Mouse (Mus musculus) Patski (cell line): Measurements from ENCODE around the gene Zfp385b. TPM values are rescaled to one million over a fixed set of nuclear protein-coding genes. Genes with fewer than 3 reads are reported as not detected.

Experiments
- ATAC-seq: fragments of 100-300 bp; one replicate; pipeline ENCODE4 v1.8.0; 2021
- CTCF ChIA-PET: fragments of 350-600 bp; sonication (Branson Sonifier 250); formaldehyde crosslinking; loops from one replicate; lab custom pipeline; 2022; ENCODE audit warnings: inconsistent platforms; lab: Charles Lee
- POLR2A ChIA-PET: fragments of 350-600 bp; sonication (Branson Sonifier 250); formaldehyde crosslinking; loops from one replicate; lab custom pipeline; 2022; ENCODE audit warnings: antibody characterized with exemption, inconsistent platforms; lab: Charles Lee
- DNase-seq: peaks from one replicate; pipeline ENCODE4 v3.0.0-alpha.2; 2011; ENCODE audit warnings: low read depth, low spot score
- H3K27me3 ChIP-seq: fragments of 371-371 bp; one replicate; pipeline ENCODE4 v1.5.1; 2021
- CTCF ChIP-seq: fragments of 100-300 bp; IDR thresholded peaks from one replicate; pipeline ENCODE4 v1.5.1; 2021
- in situ Hi-C: fragments of 300-500 bp; cut with MboI; formaldehyde crosslinking; loops from 3 replicates; pipeline ENCODE4 v1.11.1; 2018; ENCODE audit warnings: low pct_unique_long_range_greater_than_20kb, mixed read lengths
- polyA plus RNA-seq: library from polyadenylated mRNA; unstranded; gene quantifications from one replicate; pipeline ENCODE4 v1.2.3, GENCODE M21; 2021

Zfp385b gene
- polyA plus RNA-seq, 1 experiment from 2014 or later: 0.74 TPM

GRCm38 (mm10) chr2:77795859-77796552 is 23.4 kb downstream of the Zfp385b start:
- peaks cover 13% of the 10 kb centered on the region for H3K27me3 ChIP-seq
- no peak for ATAC-seq
- in situ Hi-C loops: no loop called here
- DNase-seq: no peak
- POLR2A ChIA-PET: no interaction called here
- CTCF ChIA-PET: interaction anchor here (1.0 to 1.3 kb wide), 3 partner anchors 9 to 15 kb away, joined by 3 to 6 read pairs (median 3); no protein-coding TSS in a partner anchor
- peak; percentile 62 for TF ChIP-seq CTCF

DNA sequence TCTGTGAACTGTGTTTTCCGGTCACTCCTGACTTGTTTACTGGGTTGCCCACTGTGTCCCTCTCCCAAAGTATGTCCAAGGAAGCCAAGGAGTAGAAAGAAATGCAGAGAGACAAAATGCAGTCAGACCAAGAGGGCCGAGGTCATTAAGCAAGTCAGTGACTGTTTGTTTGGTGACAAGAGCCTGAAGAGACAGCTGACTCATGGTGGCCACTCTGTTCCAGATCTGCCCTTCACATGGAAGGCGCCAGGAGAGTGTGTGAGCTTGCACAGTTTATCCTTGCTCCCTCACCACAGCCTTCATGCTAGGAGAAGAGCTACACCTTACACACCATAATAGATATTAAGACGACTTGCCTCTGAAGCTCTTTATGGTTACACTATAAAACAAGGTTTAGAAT is 28.6 kb downstream of the Zfp385b start:
- ChIA-PET CTCF (interaction anchor here (0.7 kb wide), 1 partner anchor 15 kb away, joined by 3 read pairs; no protein-coding TSS in a partner anchor), POLR2A (no interaction called here)
- DNase-seq (no peak), ATAC-seq (no peak)
- no peak for TF ChIP-seq CTCF
- peaks cover 20% of the 10 kb centered on the region for H3K27me3 ChIP-seq
- in situ Hi-C loops: loop anchor here (5.0 kb wide), 1 partner anchor 236 kb away; no protein-coding TSS in a partner anchor

GRCm38 (mm10) chr2:77790295-77790694 is 29.1 kb downstream of the Zfp385b start:
- ChIA-PET CTCF (no interaction called here), POLR2A (no interaction called here)
- in situ Hi-C loops: loop anchor here (5.0 kb wide), 1 partner anchor 237 kb away; no protein-coding TSS in a partner anchor
- H3K27me3 ChIP-seq: peaks cover 21% of the 10 kb centered on the region
- TF ChIP-seq CTCF: no peak
- no peak for ATAC-seq
- DNase-seq: no peak

DNA sequence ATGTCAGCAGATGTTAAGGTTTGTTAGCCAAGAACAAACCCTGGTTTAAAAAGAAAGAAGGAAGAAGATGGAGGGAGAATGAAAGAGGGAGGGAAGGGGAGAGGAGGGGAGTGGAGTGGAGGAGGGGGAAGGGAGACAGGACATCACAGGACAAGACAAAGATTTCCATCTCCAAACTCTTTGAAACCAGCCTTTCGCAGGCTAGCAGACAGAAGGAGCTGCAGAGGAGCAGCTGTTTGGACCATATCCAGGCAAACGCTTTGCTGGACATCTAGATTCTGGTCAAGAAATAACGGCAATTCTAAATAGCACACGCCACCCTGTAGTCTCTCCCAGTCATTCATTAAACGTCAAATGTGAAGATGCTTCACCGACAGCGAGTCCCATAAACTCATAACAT is 38.0 kb downstream of the Zfp385b start:
- ChIA-PET CTCF (interaction anchor here (1.2 kb wide), 1 partner anchor 13 kb away, joined by 3 read pairs; no protein-coding TSS in a partner anchor), POLR2A (no interaction called here)
- ATAC-seq (no peak), DNase-seq (no peak)
- TF ChIP-seq CTCF: no peak
- H3K27me3 ChIP-seq: peaks cover 11% of the 10 kb centered on the region
- in situ Hi-C loops: no loop called here

DNA sequence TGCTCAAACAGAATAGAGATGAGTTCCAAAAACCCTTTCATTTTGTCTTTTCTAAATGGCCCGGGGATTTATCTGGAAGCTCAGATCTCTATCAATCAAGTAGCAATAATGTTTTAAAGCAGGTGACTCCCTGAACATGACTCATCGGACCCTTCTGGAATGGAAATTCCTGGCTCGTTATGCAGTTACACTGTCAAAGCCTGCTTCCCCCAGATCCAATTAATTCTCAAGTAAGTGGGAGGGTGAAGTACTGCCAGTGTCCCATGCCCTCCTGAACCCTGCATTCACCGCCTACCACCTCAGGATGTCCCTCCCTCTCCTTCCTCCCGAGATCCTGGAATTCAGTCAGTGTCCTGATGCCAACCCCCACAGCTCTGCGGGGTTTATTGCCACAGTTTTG is 41.7 kb downstream of the Zfp385b start:
- ChIA-PET POLR2A (no interaction called here), CTCF (no interaction called here)
- in situ Hi-C loops: no loop called here
- no peak for TF ChIP-seq CTCF
- peaks cover 9% of the 10 kb centered on the region for H3K27me3 ChIP-seq
- peak; percentile 39 for ATAC-seq
- DNase-seq: no peak

DNA sequence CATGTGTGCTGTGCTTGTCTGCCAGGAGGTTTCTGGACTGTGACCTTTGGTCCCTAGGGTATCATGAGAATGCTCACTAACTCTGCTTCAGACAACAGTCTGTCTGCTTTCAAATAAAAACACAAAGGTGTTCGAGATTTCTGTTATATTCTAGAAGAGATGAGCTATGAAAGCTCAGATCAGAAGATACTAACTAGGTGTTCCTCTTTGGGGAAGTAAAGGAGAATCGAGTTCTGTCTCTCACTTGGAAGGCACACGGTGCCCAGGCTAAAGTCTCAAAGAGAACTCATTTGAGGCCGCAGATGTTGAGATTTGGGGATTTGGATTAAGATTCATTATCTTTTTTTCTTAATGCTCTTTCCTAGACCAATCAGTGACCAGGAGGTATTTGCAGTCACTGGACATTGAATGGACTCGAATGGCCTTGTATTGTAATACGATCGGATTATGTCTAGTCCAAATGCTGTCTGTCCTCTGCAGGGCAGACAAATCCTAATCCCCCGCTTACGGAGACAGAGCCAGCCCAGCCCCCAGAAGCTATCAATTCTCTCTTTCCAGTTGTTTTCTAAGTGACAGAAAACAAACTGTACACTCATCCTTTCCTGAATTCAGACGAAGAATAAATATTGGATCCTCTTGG is 42.3 kb downstream of the Zfp385b start:
- no peak for DNase-seq
- CTCF ChIA-PET: no interaction called here
- ATAC-seq: no peak
- peaks cover 12% of the 10 kb centered on the region for H3K27me3 ChIP-seq
- in situ Hi-C loops: no loop called here
- POLR2A ChIA-PET: no interaction called here
- no peak for TF ChIP-seq CTCF

GRCm38 (mm10) chr2:77775247-77775880 is 44.1 kb downstream of the Zfp385b start:
- no peak for ATAC-seq
- TF ChIP-seq CTCF: no peak
- ChIA-PET CTCF (interaction anchor here (0.9 kb wide), 1 partner anchor 10 kb away, joined by 3 read pairs; no protein-coding TSS in a partner anchor), POLR2A (no interaction called here)
- in situ Hi-C loops: no loop called here
- peaks cover 9% of the 10 kb centered on the region for H3K27me3 ChIP-seq
- DNase-seq: no peak

DNA sequence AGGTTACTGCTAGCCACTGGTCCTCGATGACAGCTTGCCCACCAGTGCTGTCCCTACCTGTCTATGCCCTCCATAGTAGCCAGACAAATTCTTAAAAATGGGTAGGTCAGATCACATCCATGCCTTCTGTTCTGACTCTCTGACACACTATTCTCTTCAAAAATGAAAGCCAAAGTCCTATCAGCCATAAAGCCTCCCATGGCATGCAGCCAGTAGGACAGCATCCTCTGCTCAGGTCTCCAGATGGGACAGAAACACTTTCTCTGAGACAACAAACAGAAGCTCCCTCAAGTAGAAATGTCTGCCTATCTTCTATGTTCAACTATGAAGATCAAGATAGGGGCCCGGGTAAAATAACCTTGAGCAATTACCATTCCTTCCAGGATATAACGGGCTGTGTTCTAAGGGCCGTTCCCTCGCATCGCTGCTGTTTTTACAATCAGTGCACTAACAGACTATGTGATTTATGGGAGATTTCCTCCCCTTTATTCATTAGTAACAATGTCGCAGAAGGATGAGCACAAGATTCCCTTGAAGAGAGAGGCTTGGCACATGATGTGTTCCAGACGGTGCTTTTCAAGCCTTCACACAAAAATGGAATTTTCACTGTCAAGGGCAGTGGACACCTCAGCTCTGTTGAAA is 49.3 kb downstream of the Zfp385b start:
- ChIA-PET POLR2A (interaction anchor here (0.6 kb wide), 1 partner anchor 596 kb away, joined by 3 read pairs; no protein-coding TSS in a partner anchor), CTCF (no interaction called here)
- no peak for TF ChIP-seq CTCF
- no peak for DNase-seq
- H3K27me3 ChIP-seq: peaks cover 12% of the 10 kb centered on the region
- no peak for ATAC-seq
- in situ Hi-C loops: no loop called here

- ATAC-seq (no peak), DNase-seq (no peak)
- TF ChIP-seq CTCF: no peak
- ChIA-PET CTCF (interaction anchor here (1.2 to 1.8 kb wide), 2 partner anchors 12 kb away, joined by 3 read pairs; no protein-coding TSS in a partner anchor), POLR2A (no interaction called here)
- H3K27me3 ChIP-seq: peaks cover 11% of the 10 kb centered on the region
- in situ Hi-C loops: no loop called here
These were observed 51.0 kb downstream of the Zfp385b start for GRCm38 (mm10) chr2:77768321-77768886.

DNA sequence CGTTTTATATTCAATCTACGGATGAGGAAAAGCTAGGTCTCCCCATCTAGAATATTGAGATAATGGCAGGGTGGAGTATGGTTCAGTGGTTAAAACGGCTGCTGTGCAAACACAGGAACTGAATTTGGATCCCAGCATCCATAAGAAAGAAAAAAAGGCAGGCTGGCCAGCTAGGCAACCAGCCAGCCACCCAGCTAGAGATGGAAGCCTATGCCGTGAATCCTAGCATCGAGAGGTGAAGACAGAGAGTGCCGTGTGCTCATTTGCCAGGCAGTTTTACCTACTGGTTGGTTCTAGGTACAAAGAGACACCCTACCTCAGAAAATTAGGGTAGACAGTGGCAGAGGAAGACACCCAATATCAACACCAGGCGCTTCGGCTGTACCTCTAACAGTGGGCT is 57.5 kb downstream of the Zfp385b start:
- ChIA-PET POLR2A (no interaction called here), CTCF (no interaction called here)
- ATAC-seq (no peak), DNase-seq (no peak)
- H3K27me3 ChIP-seq: peaks cover 10% of the 10 kb centered on the region
- in situ Hi-C loops: no loop called here
- no peak for TF ChIP-seq CTCF
